14 mouse cellular contexts compared by ENCODE assay signal in genomic region chr12:76685647-76686046, GRCm38 (mm10).
"Had no signal": no experiment of that assay in that cellular context is flagged by ENCODE, and none has a peak within 500 bp of the region (broad histone marks: within the 10 kb centered on the region; RNA-seq: fewer than 3 reads in every experiment).

No protein-coding gene starts in this region.

- H3K4me2 ChIP-seq: limb, embryonic 12.5 days; limb, embryonic 15.5 days; lung, embryonic 14.5 days; midbrain, embryonic 11.5 days had no signal

- DNase-seq: kidney, adult 11 months; kidney, adult 9 months; kidney, postnatal 14 days; kidney, postnatal 4 days; left cerebral cortex, postnatal 4 days; lung, embryonic 14.5 days; midbrain, embryonic 14.5 days; thymus, adult 18-20 months; thymus, postnatal 36 days had no signal

- H3K27ac ChIP-seq: limb, embryonic 12.5 days; limb, embryonic 15.5 days; macrophage had no signal

- H3K27me3 ChIP-seq: limb, embryonic 12.5 days; limb, embryonic 15.5 days had no signal

- H3K4me3 ChIP-seq: limb, embryonic 12.5 days; limb, embryonic 15.5 days had no signal

- ATAC-seq: lung, postnatal 0 days had no signal

- H3K36me3 ChIP-seq: limb, embryonic 12.5 days; limb, embryonic 15.5 days had no signal

- H3K9me3 ChIP-seq: limb, embryonic 12.5 days; limb, embryonic 15.5 days had no signal

- H3K9ac ChIP-seq: limb, embryonic 12.5 days; limb, embryonic 15.5 days; lung, embryonic 14.5 days had no signal

- H3K4me1 ChIP-seq: limb, embryonic 12.5 days; limb, embryonic 15.5 days had no signal
